Mouse (Mus musculus) forebrain, postnatal 0 days (tissue): ENCODE measurements around the gene Pfdn2. TPM values are rescaled to one million over a fixed set of nuclear protein-coding genes. Genes with fewer than 3 reads are reported as not detected.

Experiments used
- ATAC-seq: fragments of 200-750 bp; cut with Nextera tagmentation; 2 replicates; pipeline ENCODE4 v1.8.0; 2017; ENCODE audit warnings: mild to moderate bottlenecking, moderate library complexity
- DNase-seq: peaks from one replicate; pipeline ENCODE4 v3.0.0-alpha.2; 2015
- H3K27ac ChIP-seq: fragments of 300-500 bp; sonication (generic); 2 replicates; pipeline ENCODE4 v1.5.1; 2014; ENCODE audit warnings: low read depth, mild to moderate bottlenecking, antibody characterized with exemption, low read length, moderate library complexity, mixed read lengths
- H3K27me3 ChIP-seq: fragments of 300-500 bp; sonication (generic); 2 replicates; pipeline ENCODE4 v1.6.1; 2014; ENCODE audit warnings: mild to moderate bottlenecking, low read length, mixed read lengths; ENCODE audit not compliant: insufficient read depth
- H3K36me3 ChIP-seq: fragments of 300-500 bp; sonication (generic); 2 replicates; pipeline ENCODE4 v1.6.1; 2014; ENCODE audit warnings: mild to moderate bottlenecking, moderate library complexity; ENCODE audit not compliant: insufficient read depth
- H3K4me1 ChIP-seq: fragments of 300-500 bp; sonication (generic); 2 replicates; pipeline ENCODE4 v1.6.1; 2014; ENCODE audit warnings: antibody characterized with exemption; ENCODE audit not compliant: insufficient read depth
- H3K4me2 ChIP-seq: fragments of 300-500 bp; sonication (generic); 2 replicates; pipeline ENCODE4 v1.6.1; 2014; ENCODE audit warnings: low read depth, mild to moderate bottlenecking, moderate library complexity
- H3K4me3 ChIP-seq: fragments of 300-500 bp; sonication (generic); 2 replicates; pipeline ENCODE4 v1.5.1; 2014; ENCODE audit warnings: low read depth, low read length, mixed read lengths
- H3K9ac ChIP-seq: fragments of 300-500 bp; sonication (generic); 2 replicates; pipeline ENCODE4 v1.6.1; 2014; ENCODE audit warnings: mild to moderate bottlenecking
- H3K9me3 ChIP-seq: fragments of 300-500 bp; sonication (generic); 2 replicates; pipeline ENCODE4 v1.6.1; 2016; ENCODE audit warnings: low read length
- CTCF ChIP-seq: sonication (generic); IDR thresholded peaks from 2 replicates; pipeline ENCODE4 v1.5.1; 2016; ENCODE audit warnings: antibody characterized with exemption, control low read depth, low read depth
- WGBS: fragments of 180-500 bp; shearing (Covaris S2); extraction: QIAGEN DNeasy Blood & Tissue Kit; methylation state at CpG from one replicate; pipeline ENCODE4 v1.1.7; 2014; 5-methylcytosine and 5-hydroxymethylcytosine counted together
- polyA plus RNA-seq: library from polyadenylated mRNA; unstranded; fragments of >200 nt; fragmentation: Nextera tagmentation; extraction: Ambion mirVana; gene quantifications from 2 replicates; pipeline ENCODE4 v1.2.1, GENCODE M21; 2015
- total RNA-seq: library from RNA; depleted of rRNA; stranded (reverse); fragments of >200 nt; gene quantifications from 2 replicates; pipeline ENCODE4 v1.2.3, GENCODE M21; 2014

The Pfdn2 gene
- total and polyA plus RNA-seq, 2 experiments from 2014 or later: 27.0 to 143 TPM

DNA sequence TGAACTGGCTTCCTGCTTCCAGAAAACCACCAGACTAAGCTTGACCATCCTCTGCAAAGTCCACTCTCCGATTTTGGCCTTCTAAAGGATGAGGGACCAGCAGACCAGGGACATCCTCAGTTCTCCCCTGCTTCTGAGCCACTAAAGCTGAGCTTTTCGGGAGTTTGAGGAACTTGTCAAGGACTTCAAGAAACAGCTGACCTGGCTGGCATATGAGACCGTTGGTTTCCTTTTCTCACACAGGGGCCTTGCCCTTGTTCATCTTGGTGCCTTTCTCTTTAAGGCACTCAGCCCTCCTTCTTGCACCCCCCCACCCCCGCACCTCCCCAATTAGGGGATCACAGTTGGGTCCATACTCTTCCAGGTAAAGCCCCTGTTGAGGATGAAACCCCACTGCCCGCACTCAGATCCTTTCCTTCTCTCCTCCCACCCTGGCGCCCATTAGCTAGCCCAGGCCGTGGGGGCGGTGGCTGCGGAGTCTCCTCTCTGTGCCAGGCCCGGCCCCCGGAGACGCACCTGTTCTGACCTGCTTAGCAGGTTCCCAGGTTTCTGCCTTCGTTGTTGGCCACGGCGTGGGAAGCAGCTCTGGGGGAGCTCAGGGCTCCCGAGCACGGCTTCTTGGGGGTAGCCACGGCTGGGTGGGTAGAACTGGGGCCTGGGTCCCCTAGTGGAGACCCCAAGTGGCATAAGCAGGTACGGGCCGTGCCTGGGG lies 24.5 kb downstream of the Pfdn2 start, which contains the start of gene Nectin4:
Gene Nectin4, plus strand, starts transcription at position 255 of the 712 bp plus-strand sequence.
- no peak for ATAC-seq

DNA sequence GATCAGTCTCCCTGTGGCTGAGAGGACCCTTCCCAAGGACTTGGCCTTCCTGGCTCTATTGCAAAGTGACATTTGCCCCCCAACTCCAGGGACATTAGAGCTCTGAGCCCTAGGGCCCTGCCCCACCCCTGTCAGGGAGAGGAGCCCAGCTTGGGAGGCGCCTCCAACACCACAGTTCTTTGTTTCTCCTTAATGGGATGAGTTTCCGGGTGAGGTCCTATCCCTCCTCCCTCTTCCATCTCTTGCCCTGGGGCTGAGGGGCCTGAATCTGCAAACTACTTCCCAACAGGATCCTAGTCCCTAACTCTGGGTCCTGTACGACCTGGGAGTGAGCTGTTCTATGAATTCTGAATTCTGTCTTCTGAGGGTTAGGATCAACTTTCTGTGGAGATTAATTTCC lies 27.4 kb downstream of the Pfdn2 start:
- DNase-seq: no peak
- Histone ChIP-seq H3K4me1 (no peaks in the 10 kb centered on the region), H3K9ac (no peak overlapping the region), H3K27me3 (no peaks in the 10 kb centered on the region), H3K27ac (no peak overlapping the region), H3K9me3 (no peaks in the 10 kb centered on the region), H3K36me3 (no peaks in the 10 kb centered on the region), H3K4me2 (no peak overlapping the region), H3K4me3 (no peak overlapping the region)
- no peak for TF ChIP-seq CTCF
- 48% methylated on average over 3 of the region's 3 CpGs for WGBS
- no peak for ATAC-seq

More for the DNA sequence above, 24.5 kb downstream of the Pfdn2 start, which contains the start of gene Nectin4:
- no peaks in the 10 kb centered on the region for H3K4me1 ChIP-seq
- no peaks in the 10 kb centered on the region for H3K36me3 ChIP-seq
- no peak within 1 kb of the TSS for H3K4me3 ChIP-seq
- TF ChIP-seq CTCF: no peak
- H3K27me3 ChIP-seq: no peaks in the 10 kb centered on the region
- H3K9me3 ChIP-seq: no peaks in the 10 kb centered on the region
- WGBS: 34% methylated on average over 20 of the region's 20 CpGs
- no peak within 1 kb of the TSS for H3K27ac ChIP-seq
- no peak within 1 kb of the TSS for H3K9ac ChIP-seq
- DNase-seq: no peak
- H3K4me2 ChIP-seq: no peak within 1 kb of the TSS

DNA sequence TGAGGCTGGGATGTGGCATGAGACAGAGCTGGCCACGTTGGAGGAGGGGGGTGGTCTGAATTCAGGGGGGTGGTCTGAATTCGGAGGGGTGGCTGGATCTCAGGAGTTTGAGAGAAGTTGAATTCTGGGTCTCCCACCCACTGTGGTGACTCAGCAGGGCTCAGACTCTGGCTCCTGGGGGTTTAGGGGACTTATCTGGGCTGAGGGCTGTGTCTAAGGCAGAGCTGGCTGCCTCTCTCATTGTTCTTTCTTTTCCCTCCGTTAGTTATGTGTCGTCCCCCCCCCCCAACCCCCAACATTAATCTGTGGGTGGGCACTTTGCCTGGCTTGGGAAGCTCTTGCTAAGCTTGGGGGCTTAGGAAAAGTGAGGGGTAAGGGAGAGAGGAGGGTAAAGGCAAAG lies 28.5 kb downstream of the Pfdn2 start:
- Histone ChIP-seq H3K4me1 (no peaks in the 10 kb centered on the region), H3K4me2 (no peak overlapping the region), H3K9me3 (no peaks in the 10 kb centered on the region), H3K27ac (no peak overlapping the region), H3K36me3 (no peaks in the 10 kb centered on the region), H3K27me3 (no peaks in the 10 kb centered on the region), H3K9ac (no peak overlapping the region), H3K4me3 (no peak overlapping the region)
- TF ChIP-seq CTCF: no peak
- ATAC-seq: no peak
- WGBS: 0% methylated on average over 3 of the region's 4 CpGs
- DNase-seq: no peak

DNA sequence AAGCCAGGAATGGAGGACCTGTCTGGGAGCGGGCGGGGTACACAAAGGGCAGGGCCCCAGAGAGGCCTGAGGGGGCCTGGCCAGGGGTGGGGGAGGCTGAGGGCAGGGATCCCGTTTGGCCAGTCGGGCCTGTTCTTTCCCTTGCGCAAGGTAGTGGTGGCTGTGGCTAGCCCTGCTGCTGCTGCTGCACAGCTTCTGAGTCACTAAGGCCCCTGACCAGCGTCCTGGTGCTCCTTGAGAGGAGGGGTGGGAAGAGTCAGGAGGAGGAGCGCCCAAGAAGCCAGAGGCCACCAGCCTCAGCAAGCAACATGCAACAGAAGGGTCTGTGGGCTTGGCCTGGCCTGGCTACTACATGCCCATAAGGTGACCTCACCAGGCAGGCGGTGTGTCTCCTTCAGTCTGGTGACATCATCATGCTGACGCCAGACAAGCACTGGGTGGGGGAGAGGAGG lies 30.2 kb downstream of the Pfdn2 start:
- Histone ChIP-seq H3K4me3 (no peak overlapping the region), H3K9me3 (no peaks in the 10 kb centered on the region), H3K4me1 (no peaks in the 10 kb centered on the region), H3K27ac (no peak overlapping the region), H3K4me2 (no peak overlapping the region), H3K9ac (no peak overlapping the region), H3K27me3 (no peaks in the 10 kb centered on the region), H3K36me3 (no peaks in the 10 kb centered on the region)
- ATAC-seq: no peak
- no peak for DNase-seq
- WGBS: 51% methylated on average over 9 of the region's 9 CpGs
- no peak for TF ChIP-seq CTCF

DNA sequence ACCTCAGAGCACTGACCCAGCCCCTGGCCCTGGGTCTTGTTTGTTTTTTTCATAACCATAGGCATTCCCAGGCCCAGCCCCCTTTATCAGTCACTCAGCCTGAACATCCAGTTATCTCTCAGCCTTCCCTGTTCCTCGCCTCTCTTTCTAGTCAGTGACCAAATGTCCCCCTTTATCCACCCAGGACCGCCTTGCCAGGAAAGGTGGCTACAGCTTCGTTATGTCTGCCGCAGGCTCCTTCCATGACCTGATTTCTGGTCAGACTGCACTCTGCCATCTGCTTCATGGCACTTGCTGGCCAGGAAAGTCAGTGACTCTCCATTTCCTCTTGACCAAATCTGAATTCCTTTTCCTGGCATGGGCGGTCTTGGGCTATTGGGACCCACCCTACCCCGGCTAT lies 32.8 kb downstream of the Pfdn2 start:
- H3K9me3 ChIP-seq: no peaks in the 10 kb centered on the region
- DNase-seq (no peak), ATAC-seq (no peak)
- H3K27ac ChIP-seq: no peak overlapping the region
- H3K36me3 ChIP-seq: no peaks in the 10 kb centered on the region
- no peak overlapping the region for H3K9ac ChIP-seq
- no peak for TF ChIP-seq CTCF
- no peaks in the 10 kb centered on the region for H3K4me1 ChIP-seq
- no peak overlapping the region for H3K4me3 ChIP-seq
- no peak overlapping the region for H3K4me2 ChIP-seq
- 93% methylated on average over 6 of the region's 6 CpGs for WGBS
- H3K27me3 ChIP-seq: no peaks in the 10 kb centered on the region

DNA sequence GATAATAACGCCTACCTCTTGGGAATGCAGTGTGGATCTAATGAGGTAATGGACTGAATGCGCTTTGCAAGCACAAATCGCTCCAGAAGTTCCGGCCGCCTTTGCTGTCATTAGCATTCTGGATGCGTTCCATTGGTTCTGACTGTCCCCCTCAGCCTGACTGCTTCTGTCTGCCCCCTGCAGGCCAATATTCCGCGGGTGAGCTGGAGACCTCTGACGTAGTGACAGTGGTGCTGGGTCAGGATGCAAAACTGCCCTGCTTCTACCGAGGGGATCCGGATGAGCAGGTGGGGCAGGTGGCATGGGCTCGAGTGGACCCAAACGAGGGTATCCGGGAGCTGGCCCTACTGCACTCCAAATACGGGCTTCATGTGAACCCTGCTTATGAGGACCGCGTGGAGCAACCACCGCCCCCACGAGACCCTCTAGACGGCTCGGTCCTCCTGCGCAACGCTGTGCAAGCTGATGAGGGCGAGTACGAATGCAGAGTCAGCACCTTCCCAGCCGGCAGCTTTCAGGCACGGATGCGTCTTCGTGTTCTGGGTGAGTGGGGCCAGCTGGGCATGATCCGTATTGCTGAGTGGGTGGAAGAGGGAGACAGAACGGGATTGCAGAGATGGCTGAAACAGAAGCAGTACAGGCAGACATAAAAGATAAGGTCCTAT lies 34.6 kb downstream of the Pfdn2 start:
- 2% methylated on average over 31 of the region's 31 CpGs for WGBS
- Histone ChIP-seq H3K9me3 (no peaks in the 10 kb centered on the region), H3K36me3 (no peaks in the 10 kb centered on the region), H3K4me2 (peak overlapping the region; percentile 45), H3K27me3 (no peaks in the 10 kb centered on the region), H3K4me3 (peak overlapping the region; percentile 28), H3K9ac (peak overlapping the region; percentile 35; the same call in 1 of the 2 replicates), H3K4me1 (no peaks in the 10 kb centered on the region), H3K27ac (no peak overlapping the region)
- ATAC-seq (peak; percentile 82), DNase-seq (peak; percentile 81)
- TF ChIP-seq CTCF: peak; percentile 74

DNA sequence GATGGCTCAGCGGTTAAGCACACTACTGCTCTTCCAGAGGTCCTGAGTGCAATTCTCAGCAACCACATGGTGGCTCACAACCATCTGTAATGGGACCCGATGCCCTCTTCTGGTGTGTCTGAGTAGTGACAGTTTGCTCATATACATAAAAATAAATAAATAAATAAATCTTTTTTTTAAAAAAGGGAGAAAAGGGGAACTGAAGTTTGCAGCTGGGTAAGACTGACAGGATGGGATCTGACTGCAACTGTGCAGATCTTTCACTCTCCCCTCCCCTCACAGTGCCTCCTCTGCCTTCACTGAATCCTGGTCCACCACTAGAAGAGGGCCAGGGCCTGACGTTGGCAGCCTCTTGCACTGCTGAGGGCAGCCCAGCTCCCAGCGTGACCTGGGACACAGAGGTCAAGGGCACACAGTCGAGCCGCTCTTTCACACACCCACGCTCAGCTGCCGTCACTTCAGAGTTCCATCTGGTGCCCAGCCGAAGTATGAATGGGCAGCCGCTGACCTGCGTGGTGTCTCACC lies 36.7 kb downstream of the Pfdn2 start:
- 89% methylated on average over 11 of the region's 11 CpGs for WGBS
- no peak for ATAC-seq

More for the DNA sequence above, 36.7 kb downstream of the Pfdn2 start:
- no peak for TF ChIP-seq CTCF
- H3K4me2 ChIP-seq: no peak overlapping the region
- H3K9me3 ChIP-seq: no peaks in the 10 kb centered on the region
- H3K4me3 ChIP-seq: no peak overlapping the region
- H3K36me3 ChIP-seq: no peaks in the 10 kb centered on the region
- H3K9ac ChIP-seq: no peak overlapping the region
- H3K4me1 ChIP-seq: no peaks in the 10 kb centered on the region
- no peaks in the 10 kb centered on the region for H3K27me3 ChIP-seq
- no peak for DNase-seq
- no peak overlapping the region for H3K27ac ChIP-seq
